Mouse (Mus musculus): ENCODE results near the gene Krtap4-1.

Gene Krtap4-1

DNA sequence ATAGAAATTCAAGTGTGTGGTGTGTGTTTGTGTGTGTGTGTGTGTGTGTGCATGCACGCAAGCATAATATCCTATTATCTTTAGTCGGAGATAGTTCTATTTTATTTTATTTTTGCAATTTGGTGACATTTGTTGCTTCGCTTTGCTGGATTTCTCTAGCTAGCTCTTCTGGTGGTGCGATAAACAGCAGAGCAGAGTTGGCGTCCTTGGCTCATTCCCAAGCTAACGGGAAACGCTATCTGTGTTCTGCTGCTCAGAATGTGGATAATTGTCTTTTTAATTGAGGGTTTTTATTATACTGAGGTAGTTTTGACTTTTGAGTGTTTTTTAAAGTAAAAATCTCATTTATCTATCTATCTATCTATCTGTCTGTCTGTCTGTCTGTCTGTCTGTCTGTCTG lies 42.9 kb downstream of the Krtap4-1 start:
- no peak for DNase-seq (ENCODE audit: low read depth, low spot score)

DNA sequence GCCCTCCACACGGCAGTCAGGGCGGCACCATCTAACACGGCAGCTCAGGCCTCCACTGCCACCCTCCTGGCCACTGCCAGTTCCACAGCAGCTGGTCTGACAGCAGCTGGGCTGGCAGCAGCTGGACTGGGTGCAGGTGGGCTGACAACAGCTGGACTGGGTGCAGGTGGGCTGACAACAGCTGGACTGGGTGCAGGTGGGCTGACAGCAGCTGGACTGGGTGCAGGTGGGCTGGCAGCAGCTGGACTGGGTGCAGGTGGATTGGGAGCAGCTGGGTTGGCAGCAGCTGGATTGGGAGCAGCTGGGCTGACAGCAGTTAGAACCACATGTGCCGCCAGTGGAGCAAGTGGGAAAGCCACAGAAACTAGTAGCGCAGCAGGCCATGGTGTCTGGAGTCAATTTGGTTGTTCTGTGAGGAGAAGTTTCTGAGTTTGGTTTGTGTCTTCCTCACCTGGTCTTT lies 44.8 kb downstream of the Krtap4-1 start, which contains the start of gene Krtap1-4:
TSS of gene Krtap1-4 (minus strand) at position 410 of the 460 bp plus-strand sequence.
- DNase-seq (ENCODE audit: low read depth, low spot score): no peak

DNA sequence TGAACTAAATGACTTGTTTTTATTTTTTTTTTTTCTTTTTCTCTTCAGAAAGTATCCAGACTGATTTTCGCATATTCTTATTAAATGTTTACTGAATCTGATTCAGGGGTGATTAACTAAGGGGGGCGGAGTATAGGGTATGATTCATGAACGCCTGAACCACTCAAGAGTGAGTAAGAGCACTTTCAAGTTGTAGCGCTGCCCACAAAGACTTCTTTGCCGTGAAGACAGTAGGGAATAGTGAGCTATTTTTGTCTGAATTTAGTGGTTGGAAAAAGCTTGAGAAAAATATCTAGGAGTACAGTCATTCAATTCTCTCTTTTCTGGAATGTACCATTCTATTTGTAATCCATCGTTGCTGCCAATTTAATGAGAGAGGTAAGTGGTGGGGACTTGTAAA lies 46.5 kb downstream of the Krtap4-1 start:
- no peak for DNase-seq (ENCODE audit: low read depth, low spot score)

DNA sequence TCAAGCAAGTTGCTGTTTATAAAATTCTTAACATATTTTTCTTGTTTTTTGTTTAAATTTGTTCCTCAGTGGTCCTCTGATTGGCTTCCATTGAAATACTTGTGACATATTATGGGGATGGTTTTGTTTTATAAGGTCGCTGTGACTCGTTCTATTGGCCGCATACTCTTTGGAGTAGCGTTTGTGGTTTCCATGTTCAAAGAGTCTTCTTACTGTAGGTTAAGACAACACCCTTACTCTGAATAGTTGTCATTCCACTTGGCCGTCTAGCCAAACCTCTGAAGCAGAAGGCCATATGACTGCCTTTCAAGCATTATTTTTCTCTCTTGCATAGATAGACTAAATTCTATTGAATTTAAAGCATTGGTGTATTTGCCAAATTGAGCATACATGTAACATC lies 47.0 kb downstream of the Krtap4-1 start:
- no peak for DNase-seq (ENCODE audit: low read depth, low spot score)

DNA sequence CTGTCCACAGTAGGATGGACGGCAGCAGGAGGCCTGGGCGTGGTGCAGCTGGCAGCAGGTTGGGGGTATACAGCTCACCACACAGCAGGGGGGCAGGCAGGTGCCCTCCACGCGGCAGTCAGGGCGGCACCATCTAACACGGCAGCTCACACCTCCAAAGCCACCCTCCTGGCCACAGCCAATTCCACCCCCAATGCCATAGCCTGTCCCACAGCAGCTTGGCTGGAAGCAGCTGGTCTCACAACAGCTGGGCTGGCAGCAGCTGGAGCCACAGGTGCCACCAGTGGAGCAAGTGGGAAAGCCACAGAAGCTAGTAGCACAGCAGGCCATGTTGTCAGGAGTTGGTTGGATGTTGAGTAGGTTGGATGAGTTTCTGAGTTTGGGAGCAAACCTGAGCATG lies 47.4 kb downstream of the Krtap4-1 start, which contains the start of gene Krtap1-5:
TSS of gene Krtap1-5 (minus strand) at position 381 of the 400 bp plus-strand sequence.
- no peak for DNase-seq (ENCODE audit: low read depth, low spot score)
